Mouse (Mus musculus) heart, adult 18-20 months (tissue): Measurements from ENCODE around the gene Farp2. TPM values are rescaled to one million over a fixed set of nuclear protein-coding genes. Genes with fewer than 3 reads are reported as not detected.

Experiments
- DNase-seq, 2 experiments: peaks; one replicate each; pipeline ENCODE4 v3.0.0; 2021 to 2022; ENCODE audit warnings: mixed read lengths in 1 of 2
- total RNA-seq, 2 experiments: library from RNA; stranded (reverse); gene quantifications; 2 replicates each; pipeline ENCODE4 v1.2.3; 2021

Farp2 gene
- total RNA-seq, 2 experiments from 2014 or later = 21.5 to 22.0 TPM

GRCm38 (mm10) chr1:93551427-93551826 is 39.5 kb downstream of the Farp2 start:
- DNase-seq = no peak

DNA sequence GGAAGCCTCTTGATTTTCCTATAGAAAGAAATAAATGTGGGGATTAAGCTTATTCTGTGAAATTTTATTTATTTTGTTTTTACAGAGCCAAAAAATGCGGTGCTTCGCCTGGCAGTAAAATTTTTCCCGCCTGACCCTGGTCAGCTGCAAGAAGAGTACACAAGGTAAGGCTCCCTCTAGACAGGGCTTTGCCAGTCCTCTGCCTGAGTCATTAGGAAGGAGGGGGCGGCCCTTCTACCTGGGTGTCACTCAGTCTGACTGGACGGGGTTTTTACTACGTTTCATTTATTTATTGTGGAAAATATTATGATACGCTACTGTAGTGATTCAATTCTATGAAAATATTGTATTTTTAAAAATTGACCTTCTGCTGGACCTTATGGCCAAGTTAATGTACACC is 51.3 kb downstream of the Farp2 start:
- no peak for DNase-seq

DNA sequence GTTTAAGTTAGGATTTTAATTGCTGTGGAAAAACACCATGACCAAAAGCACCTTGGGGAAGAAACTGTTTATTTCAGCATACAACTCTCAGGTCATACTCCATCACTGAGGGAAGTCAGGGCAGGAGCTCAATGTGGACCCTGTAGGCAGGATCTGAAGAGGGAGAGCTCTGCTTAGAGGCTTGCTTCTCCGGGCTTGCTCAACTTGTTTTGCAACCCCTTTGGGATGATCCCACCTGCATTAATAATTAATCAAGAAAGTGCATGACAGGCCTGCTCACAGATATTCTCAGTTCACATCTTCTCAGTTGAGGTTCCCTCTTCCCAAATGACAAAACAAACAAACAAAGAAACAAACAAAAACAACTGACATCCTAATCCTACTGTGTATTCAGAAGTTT is 51.8 kb downstream of the Farp2 start:
- DNase-seq = no peak

DNA sequence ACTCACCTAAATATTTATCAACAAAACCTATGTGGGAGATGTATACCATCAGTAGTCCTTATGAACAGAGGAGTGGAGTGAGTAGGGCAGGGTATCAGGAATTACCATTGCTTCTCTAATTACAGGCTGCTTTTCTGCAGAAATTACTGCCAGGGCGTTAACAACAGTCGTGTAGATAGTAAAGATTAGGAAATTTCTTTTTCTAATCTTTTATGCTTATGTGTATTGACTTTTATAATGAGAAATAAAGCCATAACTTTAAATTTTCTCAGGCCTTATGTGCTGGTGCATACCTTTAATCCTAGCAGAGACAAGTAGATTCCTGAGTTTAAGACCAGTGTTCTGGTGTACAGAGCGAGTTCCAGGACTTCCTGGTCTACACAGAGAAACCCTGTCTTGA is 52.9 kb downstream of the Farp2 start:
- no peak for DNase-seq

DNA sequence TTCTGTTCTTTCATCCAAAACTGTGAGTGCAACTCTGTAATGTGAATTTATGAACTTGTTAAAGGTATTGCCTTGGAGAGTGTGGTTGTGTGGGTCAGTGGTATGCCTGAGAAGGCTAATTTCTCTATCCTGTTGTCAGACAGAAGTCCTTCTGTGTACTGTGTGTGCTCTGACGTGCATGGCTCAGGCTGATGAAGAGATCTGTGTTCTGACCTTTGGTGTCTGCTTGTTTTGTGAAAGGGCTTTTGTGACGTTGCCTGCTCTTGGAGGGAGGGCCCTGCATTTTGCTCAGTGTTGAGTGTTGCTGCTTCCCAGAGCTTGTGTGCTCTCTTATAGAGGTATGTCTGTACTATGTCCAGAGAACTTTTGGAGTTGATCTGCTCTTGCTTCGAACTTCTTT is 55.1 kb downstream of the Farp2 start:
- DNase-seq = no peak

DNA sequence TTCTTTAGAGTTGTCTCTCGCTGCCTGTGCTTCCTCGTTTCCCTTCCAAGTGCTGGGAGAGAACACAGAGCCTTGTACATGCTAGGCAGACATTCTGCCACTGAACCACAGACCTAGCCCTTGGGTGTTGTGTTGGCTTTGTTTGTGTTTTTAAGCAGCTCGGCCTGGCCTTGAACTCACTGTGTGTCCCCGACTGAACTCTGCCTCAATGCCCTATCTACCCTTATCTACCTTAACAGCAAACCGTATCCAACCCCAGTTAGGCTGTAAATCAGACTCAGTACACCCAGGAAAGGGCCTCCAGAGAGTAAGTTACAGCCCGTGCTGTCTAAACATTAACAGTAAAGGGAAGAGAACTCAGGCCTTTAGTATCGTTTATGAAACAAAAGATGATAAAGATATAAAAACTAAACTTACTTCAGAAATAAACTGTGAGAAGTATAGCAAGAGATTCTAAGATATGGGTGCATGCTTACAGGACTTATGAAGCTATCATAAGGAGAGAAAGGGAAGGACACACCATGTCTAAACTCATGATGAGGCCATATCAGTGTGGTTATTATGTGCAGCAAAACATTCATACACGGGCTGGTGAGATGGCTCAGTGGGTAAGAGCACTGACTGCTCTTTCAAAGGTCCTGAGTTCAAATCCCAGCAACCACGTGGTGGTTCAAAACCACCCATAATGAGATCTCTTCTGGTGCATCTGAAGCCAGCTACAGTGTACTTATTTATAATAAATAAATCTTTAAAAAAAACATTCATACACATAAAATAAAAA is 56.0 kb downstream of the Farp2 start:
- no peak for DNase-seq

- DNase-seq = no peak
Observed at GRCm38 (mm10) chr1:93577066-93577465, 65.2 kb downstream of the Farp2 start.

DNA sequence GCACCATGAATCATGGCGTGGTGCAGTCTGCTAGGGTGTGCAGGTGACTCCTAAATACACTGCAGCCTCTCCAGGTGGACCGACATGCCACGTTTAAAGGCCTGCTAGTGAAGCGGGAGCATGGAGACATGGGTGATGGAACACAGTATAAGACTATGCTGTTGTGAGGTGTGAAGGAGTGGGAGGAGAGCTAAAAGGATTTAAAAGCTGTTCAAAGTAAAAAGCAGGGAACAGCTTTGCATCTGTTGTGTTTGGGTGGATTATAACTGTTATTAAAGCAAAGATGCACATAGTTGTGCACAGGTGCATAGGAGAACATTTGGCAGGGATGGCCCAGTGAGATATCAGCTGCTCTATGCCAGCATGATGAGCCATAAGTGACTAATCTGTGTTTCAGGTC is 66.0 kb downstream of the Farp2 start:
- no peak for DNase-seq

- no peak for DNase-seq
Observed at GRCm38 (mm10) chr1:93581545-93581944, 69.7 kb downstream of the Farp2 start.

DNA sequence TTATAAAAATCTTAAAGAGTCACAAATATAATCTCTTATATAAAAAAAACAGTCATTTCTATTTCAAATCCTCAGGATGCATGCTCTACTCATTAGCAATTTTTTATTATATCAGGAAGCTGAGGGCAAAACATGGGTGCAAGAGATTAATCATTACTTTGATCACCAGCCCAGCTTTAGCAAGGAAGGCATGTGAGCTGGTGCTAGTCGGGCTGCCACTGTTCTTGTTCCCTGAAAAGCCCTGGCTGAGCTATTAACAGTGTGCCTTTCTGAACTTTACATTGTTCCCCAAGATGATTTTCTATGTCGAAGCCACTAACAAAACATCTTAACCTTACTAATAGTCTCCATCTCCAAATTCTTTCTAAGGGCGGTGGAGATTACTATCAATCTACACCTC is 76.5 kb downstream of the Farp2 start:
- no peak for DNase-seq

DNA sequence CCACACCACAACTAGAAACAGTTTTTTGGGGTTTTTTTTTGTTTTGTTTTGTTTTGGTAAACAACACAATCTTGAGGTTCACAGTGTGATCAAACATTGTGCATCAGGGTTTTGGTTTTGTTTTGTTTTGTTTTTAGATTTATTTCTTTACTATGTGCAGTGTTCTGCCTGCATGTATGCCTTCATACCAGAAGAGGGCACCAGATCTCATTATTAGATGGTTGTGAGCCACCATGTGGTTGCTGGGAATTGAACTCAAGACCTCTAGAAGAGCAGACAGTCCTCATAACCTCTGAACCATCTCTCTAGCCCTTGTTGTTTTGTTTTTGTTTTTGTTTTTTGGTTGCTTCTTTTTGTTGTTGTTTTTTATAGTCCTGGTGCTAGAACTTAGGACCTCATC is 82.1 kb downstream of the Farp2 start:
- DNase-seq = no peak

DNA sequence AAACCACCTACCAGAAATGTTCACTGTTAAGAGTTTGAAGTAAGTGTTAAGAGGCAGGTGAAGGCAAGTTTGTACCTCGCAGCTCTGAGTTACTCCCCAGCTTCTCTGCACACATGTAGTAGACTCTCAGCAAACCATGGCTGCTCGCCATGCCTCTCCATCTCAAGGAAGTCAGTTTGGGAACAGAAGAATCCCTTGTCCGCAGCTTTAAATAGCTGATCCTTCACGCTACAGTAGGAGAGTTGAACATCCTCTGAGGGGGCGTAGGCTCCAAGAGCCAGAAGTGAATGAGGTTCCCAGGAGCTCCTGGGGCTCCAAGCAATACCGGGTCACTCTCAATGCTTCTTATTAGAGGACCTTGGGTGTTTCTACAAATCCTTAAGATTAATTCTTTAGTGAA is 84.0 kb downstream of the Farp2 start:
- no peak for DNase-seq

DNA sequence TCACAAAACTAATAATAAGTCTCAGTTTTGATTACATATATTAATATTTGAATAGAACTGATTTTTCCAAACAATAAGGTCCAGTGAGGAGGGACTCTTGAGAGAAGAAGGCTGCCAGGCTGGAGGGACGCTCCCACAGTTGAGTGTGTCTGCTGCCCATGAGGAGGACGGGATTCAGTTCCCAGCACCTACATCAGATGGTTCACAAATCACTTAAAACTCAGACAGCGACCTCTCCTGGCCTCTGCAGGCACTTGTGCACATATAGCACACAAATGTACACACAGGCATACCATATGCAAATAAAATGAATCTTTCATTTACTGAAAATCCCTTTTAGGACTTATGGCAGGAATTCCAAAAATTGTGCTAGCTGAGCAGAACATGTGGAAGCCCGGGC is 91.0 kb downstream of the Farp2 start:
- no peak for DNase-seq

- no peak for DNase-seq
Observed at GRCm38 (mm10) chr1:93603921-93604320, 92.0 kb downstream of the Farp2 start.

GRCm38 (mm10) chr1:93607090-93608083 is 95.5 kb downstream of the Farp2 start:
- DNase-seq = no peak

- DNase-seq = no peak
Observed at GRCm38 (mm10) chr1:93608696-93609245, 96.9 kb downstream of the Farp2 start.

DNA sequence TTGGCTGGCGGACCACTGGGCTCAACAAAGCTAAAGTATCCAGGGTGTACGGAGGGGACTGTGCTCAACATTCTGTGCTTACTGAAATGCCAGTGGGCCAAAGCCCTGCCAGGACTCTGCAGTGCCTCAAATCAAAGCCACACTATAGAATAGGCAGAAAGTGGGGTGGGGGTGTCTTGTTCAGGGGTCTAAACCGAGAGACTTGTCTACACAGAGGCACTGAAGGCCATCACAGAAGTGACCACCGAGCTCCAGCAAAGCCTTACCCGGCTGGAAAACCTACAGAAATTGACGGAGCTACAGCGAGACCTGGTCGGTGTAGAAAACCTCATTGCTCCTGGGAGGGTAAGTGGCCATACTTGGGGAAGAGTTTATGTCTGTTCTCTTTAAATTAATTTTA is 97.9 kb downstream of the Farp2 start:
- DNase-seq = no peak

GRCm38 (mm10) chr1:93618059-93618748 is 106.3 kb downstream of the Farp2 start:
- DNase-seq = no peak

- no peak for DNase-seq
Observed at GRCm38 (mm10) chr1:93618948-93619347, 107.1 kb downstream of the Farp2 start.

DNA sequence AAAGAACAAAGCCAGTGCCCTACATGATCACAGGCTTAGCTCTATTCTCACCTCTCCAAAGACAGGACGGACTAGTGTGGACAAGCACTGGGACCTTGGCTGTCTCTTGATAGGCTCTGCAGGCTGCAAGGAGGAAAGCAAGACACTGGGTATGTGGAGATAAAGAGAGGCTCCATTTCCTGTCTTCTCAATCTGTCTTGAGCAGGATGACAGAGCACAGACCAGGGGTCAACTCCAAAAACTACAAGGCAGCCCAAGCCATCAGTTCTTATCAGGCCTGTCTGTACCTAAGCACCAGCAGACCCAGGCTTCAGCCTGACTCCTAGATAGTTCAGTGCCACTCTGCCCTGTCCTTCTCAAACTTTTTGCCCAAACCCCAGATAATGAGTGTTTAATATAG is 112.6 kb downstream of the Farp2 start:
- DNase-seq = no peak

GRCm38 (mm10) chr1:93630796-93631195 is 118.9 kb downstream of the Farp2 start:
- DNase-seq = no peak

DNA sequence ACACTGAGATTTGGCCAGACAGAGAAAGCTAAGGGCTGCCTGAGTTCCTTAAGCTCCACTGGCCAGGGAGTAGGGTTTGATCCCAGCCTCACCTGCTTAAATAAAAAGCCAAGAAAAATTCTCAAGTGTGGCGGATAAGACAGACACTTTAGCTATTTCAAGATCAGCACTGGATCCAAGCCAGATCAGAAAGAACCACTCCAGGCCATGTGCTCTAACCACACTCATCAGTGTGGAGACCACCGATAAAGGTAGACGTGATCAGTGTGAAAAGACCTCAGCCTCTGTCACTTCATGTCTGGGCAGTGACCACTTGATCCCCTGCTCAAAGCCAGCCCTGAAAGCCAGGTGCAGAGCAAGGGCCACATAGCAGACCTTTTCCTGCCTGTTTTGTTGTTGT is 120.8 kb downstream of the Farp2 start:
- DNase-seq = no peak
